Mouse (Mus musculus) granulocyte monocyte progenitor cell, adult 5-6 weeks (primary cell): Measurements from ENCODE around the gene St6galnac3. TPM values are rescaled to one million over a fixed set of nuclear protein-coding genes. Genes with fewer than 3 reads are reported as not detected.
"Not testable (repeated sequence)": the region's sequence is repeated elsewhere in the genome, so short reads cannot be mapped to it uniquely, and the experiment has no call there.

Experiments used
- ATAC-seq: replicated peaks from 2 replicates; pipeline ENCODE4 v1.8.0; 2016; ENCODE audit warnings: mild to moderate bottlenecking, moderate TSS enrichment, inconsistent platforms; ENCODE audit not compliant: poor library complexity, severe bottlenecking
- total RNA-seq, 2 experiments: library from RNA; stranded (forward) in 1 of 2; stranded (reverse) in 1 of 2; fragments of 200-712, 200-1000 nt in 1 of 2; fragments of >200 nt in 1 of 2; fragmentation: Nextera tagmentation in 1 of 2; gene quantifications; 2 replicates each; pipeline ENCODE4 v1.2.3; 2014 to 2017

Gene St6galnac3
- total RNA-seq, 2 experiments from 2014 or later = 0.31 to 4.2 TPM

GRCm38 (mm10) chr3:153395351-153395750, 329.6 kb downstream of the St6galnac3 start:
- no peak for ATAC-seq

- no peak for ATAC-seq
Measured at GRCm38 (mm10) chr3:153394751-153395150, 330.2 kb downstream of the St6galnac3 start.

- no peak for ATAC-seq
Measured at GRCm38 (mm10) chr3:153394224-153394623, 330.8 kb downstream of the St6galnac3 start.

- not testable (repeated sequence) for ATAC-seq
Measured at GRCm38 (mm10) chr3:153391451-153391850, 333.5 kb downstream of the St6galnac3 start.

- ATAC-seq = not testable (repeated sequence)
Measured at GRCm38 (mm10) chr3:153384651-153385050, 340.3 kb downstream of the St6galnac3 start.

GRCm38 (mm10) chr3:153383656-153384055, 341.3 kb downstream of the St6galnac3 start:
- no peak for ATAC-seq

- no peak for ATAC-seq
Measured at GRCm38 (mm10) chr3:153365057-153365755, 359.8 kb downstream of the St6galnac3 start.

GRCm38 (mm10) chr3:153364366-153364765, 360.6 kb downstream of the St6galnac3 start:
- ATAC-seq = no peak

GRCm38 (mm10) chr3:153359966-153360365, 365.0 kb downstream of the St6galnac3 start:
- no peak for ATAC-seq

- no peak for ATAC-seq
Measured at GRCm38 (mm10) chr3:153356071-153356470, 368.9 kb downstream of the St6galnac3 start.

GRCm38 (mm10) chr3:153354988-153355297, 370.0 kb downstream of the St6galnac3 start:
- no peak for ATAC-seq

- no peak for ATAC-seq
Measured at GRCm38 (mm10) chr3:153354186-153354987, 370.6 kb downstream of the St6galnac3 start.

- ATAC-seq = no peak
Measured at GRCm38 (mm10) chr3:153353313-153354103, 371.5 kb downstream of the St6galnac3 start.

- no peak for ATAC-seq
Measured at GRCm38 (mm10) chr3:153349981-153350380, 375.0 kb downstream of the St6galnac3 start.

GRCm38 (mm10) chr3:153348797-153349465, 376.0 kb downstream of the St6galnac3 start:
- ATAC-seq = peak; percentile 46

- no peak for ATAC-seq
Measured at GRCm38 (mm10) chr3:153344979-153345378, 380.0 kb downstream of the St6galnac3 start.

- ATAC-seq = peak; percentile 52
Measured at GRCm38 (mm10) chr3:153339940-153340339, 385.0 kb downstream of the St6galnac3 start.

GRCm38 (mm10) chr3:153339091-153339490, 385.9 kb downstream of the St6galnac3 start:
- no peak for ATAC-seq

GRCm38 (mm10) chr3:153337779-153338178, 387.2 kb downstream of the St6galnac3 start:
- ATAC-seq = no peak

- no peak for ATAC-seq
Measured at GRCm38 (mm10) chr3:153337221-153337620, 387.8 kb downstream of the St6galnac3 start.
